Mouse (Mus musculus): ENCODE measurements at regions not wholly inside any gene's neighbourhood (a gene's known extent, or its start where the extent isn't known, plus 50 kb on each side); places are given as distances from the start of the nearest gene placed in this dataset.

DNA sequence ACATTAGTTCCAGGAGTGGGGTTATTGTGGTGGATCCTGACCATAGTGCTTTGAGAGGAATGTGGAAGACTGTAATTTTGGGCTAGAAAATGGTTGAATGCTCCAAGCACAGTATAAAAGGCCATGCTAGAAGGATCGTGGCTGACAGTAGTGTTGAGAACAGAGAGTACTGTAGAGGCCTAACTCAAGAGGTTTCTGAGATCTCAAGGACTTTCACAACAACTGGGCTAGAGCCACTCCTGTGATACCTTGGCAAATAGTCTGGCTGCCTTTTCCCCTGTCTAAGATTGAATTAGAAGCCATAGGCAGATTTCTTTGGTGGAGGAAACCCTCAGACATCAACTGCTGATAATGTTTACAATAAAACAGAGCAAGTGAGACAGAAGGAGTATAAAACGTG is 67.1 kb upstream of the Armc2 start:
- TF ChIP-seq CTCF (IDR thresholded peaks at IDR 0.05; ENCODE audit: low read depth) (no peak), EP300 (optimal IDR thresholded peaks at IDR 0.05) (no peak)

Data from stomach, postnatal 0 days (tissue).